Mouse (Mus musculus): ENCODE data around the gene Homer1.

DNA sequence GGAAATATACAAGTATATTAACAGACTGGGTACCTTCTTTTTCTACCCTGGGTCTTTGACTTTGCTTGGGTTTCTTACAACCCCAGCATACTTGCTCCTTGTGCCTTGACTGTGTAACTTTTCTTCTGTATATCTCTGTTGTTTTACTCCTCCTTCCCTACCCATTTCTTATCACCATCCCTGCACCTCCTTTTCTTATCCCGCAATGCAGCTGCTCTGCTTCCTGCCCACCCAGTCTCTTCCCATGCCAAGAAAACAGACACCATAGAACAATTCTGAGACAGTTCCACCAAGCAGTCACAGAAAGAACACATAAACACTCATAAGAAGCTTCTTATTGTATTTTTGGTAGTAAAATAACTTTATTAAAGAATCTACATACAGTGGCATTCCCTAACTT is 81.9 kb downstream of the Homer1 start:
- TF ChIP-seq CTCF (IDR thresholded peaks at IDR 0.05; ENCODE audit: control insufficient read depth, insufficient read depth, low read length) (no peak), POLR2A (IDR thresholded peaks at IDR 0.05; ENCODE audit: borderline replicate concordance, control insufficient read depth, low read depth, low read length) (no peak)
